Mouse (Mus musculus): ENCODE measurements around the gene Galnt2. TPM values are rescaled to one million over a fixed set of nuclear protein-coding genes. Genes with fewer than 3 reads are reported as not detected.

The Galnt2 gene
- polyA plus RNA-seq, 1 experiment from 2014 or later, result 42.8 TPM

DNA sequence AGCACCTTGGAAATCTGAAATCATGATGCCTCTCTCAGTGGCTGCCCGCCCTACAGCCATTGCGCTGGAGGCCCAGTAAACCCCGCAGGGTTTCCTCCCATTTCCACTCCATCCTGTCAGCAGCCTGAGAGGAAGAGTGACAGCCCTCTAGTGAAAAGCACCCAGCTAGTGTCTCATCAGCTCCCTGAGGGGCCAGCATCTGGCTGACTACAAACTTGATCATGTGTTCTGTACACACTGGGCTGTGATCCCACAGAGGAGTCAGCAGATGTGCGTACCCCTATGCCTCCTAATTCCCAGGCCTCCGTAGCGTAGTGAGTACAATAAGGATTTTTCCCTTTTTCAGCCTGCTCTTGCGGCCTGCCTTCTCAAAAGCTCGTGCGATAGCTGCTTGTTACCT lies 25.6 kb downstream of the Galnt2 start:
- Histone ChIP-seq H3K9ac (peak overlapping the region; percentile 61), H3K36me3 (peaks cover 5% of the 10 kb centered on the region; the same call in 1 of the 2 replicates), H3K4me3 (no peak overlapping the region), H3K9me3 (no peaks in the 10 kb centered on the region), H3K27me3 (replicated peaks) (no peaks in the 10 kb centered on the region), H3K4me1 (peaks cover 77% of the 10 kb centered on the region), H3K4me2 (peak overlapping the region; percentile 32), H3K27ac (replicated peaks) (peak overlapping the region; percentile 71)
- WGBS, result 45% methylated on average over 9 of the region's 9 CpGs
- no peak for ATAC-seq (ENCODE audit: extremely low read depth, insufficient number of reproducible peaks, low FRiP score, low TSS enrichment)

DNA sequence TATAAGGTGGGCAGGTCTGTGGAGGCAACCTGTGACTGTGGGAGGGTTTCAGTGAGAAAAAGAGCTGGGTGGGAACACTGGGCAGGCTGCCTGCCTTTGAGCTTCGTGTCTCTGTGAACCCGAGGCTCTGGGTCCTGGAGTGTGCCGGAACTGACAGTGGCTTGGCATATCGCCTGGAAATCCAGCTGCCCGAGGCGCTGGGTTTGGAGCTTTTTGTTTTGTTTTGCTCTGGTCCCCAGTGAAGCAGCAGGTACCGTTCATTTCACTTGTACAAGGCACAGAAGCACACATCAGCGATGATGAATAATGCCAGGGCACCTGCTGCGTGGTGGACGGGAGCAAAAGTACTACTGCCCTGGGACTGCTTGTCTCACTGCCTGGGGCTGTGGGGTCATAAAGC lies 26.2 kb downstream of the Galnt2 start:
- no peaks in the 10 kb centered on the region for H3K27me3 ChIP-seq (replicated peaks)
- H3K27ac ChIP-seq (replicated peaks), result peak overlapping the region; percentile 71
- H3K4me2 ChIP-seq, result peak overlapping the region; percentile 32
- peaks cover 5% of the 10 kb centered on the region; the same call in 1 of the 2 replicates for H3K36me3 ChIP-seq
- ATAC-seq (ENCODE audit: extremely low read depth, insufficient number of reproducible peaks, low FRiP score, low TSS enrichment), result peak; percentile 14; the same call in 1 of the 2 replicates
- 44% methylated on average over 10 of the region's 10 CpGs for WGBS
- no peaks in the 10 kb centered on the region for H3K9me3 ChIP-seq
- H3K4me1 ChIP-seq, result peaks cover 72% of the 10 kb centered on the region
- H3K4me3 ChIP-seq, result no peak overlapping the region
- peak overlapping the region; percentile 54 for H3K9ac ChIP-seq

DNA sequence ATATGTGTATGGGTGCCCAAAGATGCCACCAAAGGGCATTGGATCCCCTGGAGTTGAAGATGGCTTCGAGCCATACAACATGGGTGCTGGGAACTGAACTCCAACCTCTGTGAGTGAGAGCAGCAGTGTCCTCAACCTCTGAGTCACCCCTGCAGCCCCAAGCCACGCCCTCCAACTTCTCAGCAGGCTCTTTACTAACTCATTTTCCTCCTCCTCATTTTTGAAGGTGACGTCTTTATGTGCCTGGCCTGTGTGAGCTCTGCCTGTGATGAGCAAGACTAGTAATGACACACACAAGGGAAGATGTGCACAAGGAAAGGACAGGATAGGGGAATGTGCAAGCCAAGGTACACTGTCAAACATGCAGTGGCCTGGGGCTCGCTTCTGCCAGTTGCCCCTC lies 28.0 kb downstream of the Galnt2 start:
- no peak overlapping the region for H3K9ac ChIP-seq
- H3K9me3 ChIP-seq, result no peaks in the 10 kb centered on the region
- no peaks in the 10 kb centered on the region for H3K27me3 ChIP-seq (replicated peaks)
- peaks cover 77% of the 10 kb centered on the region for H3K4me1 ChIP-seq
- WGBS, result 81% methylated on average over 4 of the region's 4 CpGs
- peaks cover 5% of the 10 kb centered on the region; the same call in 1 of the 2 replicates for H3K36me3 ChIP-seq
- ATAC-seq (ENCODE audit: extremely low read depth, insufficient number of reproducible peaks, low FRiP score, low TSS enrichment), result no peak
- H3K4me3 ChIP-seq, result no peak overlapping the region
- H3K4me2 ChIP-seq, result no peak overlapping the region
- no peak overlapping the region for H3K27ac ChIP-seq (replicated peaks)

DNA sequence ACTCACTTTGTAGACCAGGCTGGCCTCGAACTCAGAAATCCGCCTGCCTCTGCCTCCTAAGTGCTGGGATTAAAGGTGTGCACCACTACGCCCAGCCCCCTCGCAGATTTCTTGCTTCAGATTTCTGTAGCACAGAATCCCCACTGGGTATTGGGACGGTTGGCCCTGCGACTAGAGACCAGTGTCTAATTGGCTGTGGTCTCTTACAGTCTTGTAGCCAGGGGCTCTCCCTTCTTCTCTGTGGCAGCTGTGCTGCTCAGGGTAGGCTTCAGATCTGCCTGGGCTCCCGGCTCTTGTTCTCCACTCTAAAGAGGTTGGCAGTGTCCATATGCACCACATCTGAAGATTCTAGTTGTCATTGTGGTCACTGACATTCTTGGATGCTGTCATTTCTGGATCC lies 28.7 kb downstream of the Galnt2 start:
- 75% methylated on average over 7 of the region's 7 CpGs for WGBS
- no peak for ATAC-seq (ENCODE audit: extremely low read depth, insufficient number of reproducible peaks, low FRiP score, low TSS enrichment)
- no peaks in the 10 kb centered on the region for H3K27me3 ChIP-seq (replicated peaks)
- H3K9me3 ChIP-seq, result no peaks in the 10 kb centered on the region
- H3K4me3 ChIP-seq, result no peak overlapping the region
- peaks cover 5% of the 10 kb centered on the region; the same call in 1 of the 2 replicates for H3K36me3 ChIP-seq
- no peak overlapping the region for H3K4me2 ChIP-seq
- H3K4me1 ChIP-seq, result peaks cover 84% of the 10 kb centered on the region
- 0 out of 2 replicates have a peak overlapping the region, but pooled peaks have one; percentile 19 for H3K9ac ChIP-seq
- H3K27ac ChIP-seq (replicated peaks), result no peak overlapping the region

DNA sequence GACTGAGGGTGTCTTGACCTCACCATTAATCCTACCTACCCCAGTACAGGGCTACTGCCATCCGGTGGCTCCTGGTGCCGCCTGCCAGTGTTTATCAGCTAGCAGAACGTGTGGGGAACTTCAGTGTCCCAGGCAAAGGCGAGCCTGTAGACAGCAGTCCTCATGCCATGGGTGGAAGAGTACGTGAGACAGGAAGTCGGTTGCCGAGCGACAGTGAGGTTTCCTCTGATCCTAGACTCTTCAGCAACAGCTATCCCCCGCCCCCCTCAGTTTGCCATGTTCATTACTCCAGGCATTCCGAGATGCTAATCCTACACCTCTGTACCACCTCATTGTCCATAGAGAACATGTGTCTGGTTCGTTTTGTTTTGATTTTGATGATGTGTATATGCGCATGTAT lies 29.2 kb downstream of the Galnt2 start:
- H3K9me3 ChIP-seq, result no peaks in the 10 kb centered on the region
- no peak overlapping the region for H3K9ac ChIP-seq
- no peak overlapping the region for H3K4me3 ChIP-seq
- H3K4me1 ChIP-seq, result peaks cover 88% of the 10 kb centered on the region
- H3K27ac ChIP-seq (replicated peaks), result no peak overlapping the region
- H3K27me3 ChIP-seq (replicated peaks), result no peaks in the 10 kb centered on the region
- 46% methylated on average over 12 of the region's 12 CpGs for WGBS
- H3K36me3 ChIP-seq, result peaks cover 2% of the 10 kb centered on the region; the same call in 1 of the 2 replicates
- H3K4me2 ChIP-seq, result no peak overlapping the region
- ATAC-seq (ENCODE audit: extremely low read depth, insufficient number of reproducible peaks, low FRiP score, low TSS enrichment), result no peak

DNA sequence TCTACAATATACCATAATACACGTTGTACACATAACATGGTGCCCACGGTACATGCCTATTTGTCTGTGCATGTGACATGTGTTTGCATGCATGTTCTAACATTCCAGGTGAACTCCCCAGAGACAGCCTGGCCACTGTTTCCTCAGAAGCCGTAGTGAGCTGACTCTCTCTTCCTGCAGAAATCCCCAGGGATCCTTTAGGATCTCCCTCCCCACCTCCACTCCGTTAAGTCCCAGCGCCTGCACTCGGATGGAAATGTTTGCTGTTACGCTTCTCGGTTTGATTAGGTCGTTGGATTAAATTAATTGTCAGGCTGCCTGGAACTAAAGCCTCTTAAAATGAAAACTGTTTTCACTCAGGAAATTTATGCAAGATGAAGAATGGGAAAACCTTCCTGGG lies 31.9 kb downstream of the Galnt2 start:
- Histone ChIP-seq H3K27me3 (replicated peaks) (no peaks in the 10 kb centered on the region), H3K27ac (replicated peaks) (no peak overlapping the region), H3K4me3 (no peak overlapping the region), H3K4me1 (peaks cover 69% of the 10 kb centered on the region), H3K9ac (no peak overlapping the region), H3K36me3 (peaks cover 1% of the 10 kb centered on the region; the same call in 1 of the 2 replicates), H3K9me3 (no peaks in the 10 kb centered on the region), H3K4me2 (no peak overlapping the region)
- 77% methylated on average over 9 of the region's 9 CpGs for WGBS
- no peak for ATAC-seq (ENCODE audit: extremely low read depth, insufficient number of reproducible peaks, low FRiP score, low TSS enrichment)

DNA sequence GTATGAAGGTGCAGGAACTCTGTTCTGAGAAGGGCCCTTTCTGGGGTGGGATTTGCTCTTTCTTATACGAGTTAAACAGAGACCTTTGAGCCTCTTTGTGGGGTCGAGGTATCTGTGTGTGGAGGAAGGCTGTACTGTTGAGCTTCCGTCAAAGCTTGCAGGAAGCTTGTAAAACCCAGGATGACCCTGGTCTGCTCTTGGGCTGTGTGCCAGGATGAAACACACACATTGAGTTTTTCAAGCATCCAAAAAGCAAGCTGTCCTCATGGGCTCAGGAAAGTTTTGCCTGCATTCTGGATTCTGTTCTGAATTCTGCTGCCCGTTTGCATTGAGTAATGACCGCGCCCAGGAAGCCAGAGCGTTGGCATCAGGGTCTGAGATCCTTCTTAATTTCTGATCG lies 32.8 kb downstream of the Galnt2 start:
- Histone ChIP-seq H3K4me3 (no peak overlapping the region), H3K27me3 (replicated peaks) (no peaks in the 10 kb centered on the region), H3K4me2 (no peak overlapping the region), H3K36me3 (peaks cover 3% of the 10 kb centered on the region; the same call in 1 of the 2 replicates), H3K9me3 (no peaks in the 10 kb centered on the region), H3K9ac (peak overlapping the region; percentile 2; the same call in 1 of the 2 replicates), H3K4me1 (peaks cover 60% of the 10 kb centered on the region), H3K27ac (replicated peaks) (no peak overlapping the region)
- no peak for ATAC-seq (ENCODE audit: extremely low read depth, insufficient number of reproducible peaks, low FRiP score, low TSS enrichment)
- 72% methylated on average over 8 of the region's 8 CpGs for WGBS

DNA sequence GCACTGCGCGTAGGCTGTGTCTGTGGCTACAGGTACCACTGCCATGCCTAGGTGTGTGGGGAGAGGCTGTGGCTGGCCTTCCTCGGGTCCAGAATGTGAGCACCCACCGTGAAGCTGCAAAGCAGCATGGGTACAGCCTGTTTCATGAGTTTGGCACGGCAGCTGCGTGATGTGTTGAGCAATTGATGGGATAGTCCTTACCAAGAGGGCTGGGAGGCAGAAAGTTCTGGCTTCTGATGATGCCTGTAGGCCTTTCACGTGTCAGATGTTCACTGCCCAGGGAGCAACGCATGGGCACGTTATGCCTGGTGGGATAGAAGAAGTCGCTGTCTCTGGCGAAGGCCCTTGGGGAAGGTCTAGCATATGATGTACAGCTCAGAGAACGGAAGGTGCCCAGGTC lies 33.5 kb downstream of the Galnt2 start:
- Histone ChIP-seq H3K27ac (replicated peaks) (no peak overlapping the region), H3K36me3 (peaks cover 3% of the 10 kb centered on the region; the same call in 1 of the 2 replicates), H3K27me3 (replicated peaks) (no peaks in the 10 kb centered on the region), H3K4me1 (peaks cover 55% of the 10 kb centered on the region), H3K4me2 (no peak overlapping the region), H3K4me3 (no peak overlapping the region), H3K9ac (0 out of 2 replicates have a peak overlapping the region, but pooled peaks have one; percentile 2), H3K9me3 (no peaks in the 10 kb centered on the region)
- 83% methylated on average over 12 of the region's 12 CpGs for WGBS
- ATAC-seq (ENCODE audit: extremely low read depth, insufficient number of reproducible peaks, low FRiP score, low TSS enrichment), result no peak

DNA sequence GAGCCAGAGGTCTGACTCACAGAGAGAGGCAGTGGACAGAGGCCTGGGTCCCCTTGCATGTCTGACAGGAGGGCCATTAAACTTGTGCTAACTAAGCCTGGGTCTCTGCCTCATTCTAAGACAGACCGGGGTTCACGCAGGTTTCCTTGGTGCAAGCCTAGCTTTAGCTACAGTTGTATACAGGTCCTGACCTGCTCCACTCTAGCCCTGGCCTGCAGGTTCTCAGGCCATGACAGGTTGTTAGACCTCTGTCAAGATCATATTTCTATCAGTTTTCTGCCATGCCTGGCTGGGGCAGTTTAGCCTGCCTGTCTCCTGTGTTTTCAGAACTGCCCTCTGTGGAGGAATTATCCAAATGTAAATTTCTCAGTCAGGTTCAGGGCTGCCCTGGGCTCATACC lies 33.9 kb downstream of the Galnt2 start:
- peaks cover 55% of the 10 kb centered on the region for H3K4me1 ChIP-seq
- peaks cover 3% of the 10 kb centered on the region; the same call in 1 of the 2 replicates for H3K36me3 ChIP-seq
- no peak overlapping the region for H3K4me2 ChIP-seq
- no peaks in the 10 kb centered on the region for H3K9me3 ChIP-seq
- H3K9ac ChIP-seq, result no peak overlapping the region; the same call in 1 of the 2 replicates
- WGBS, result 88% methylated on average over 2 of the region's 2 CpGs
- no peaks in the 10 kb centered on the region for H3K27me3 ChIP-seq (replicated peaks)
- 0 out of 2 replicates have a peak overlapping the region, but pooled peaks have one; percentile 8 for H3K27ac ChIP-seq (replicated peaks)
- ATAC-seq (ENCODE audit: extremely low read depth, insufficient number of reproducible peaks, low FRiP score, low TSS enrichment), result no peak
- H3K4me3 ChIP-seq, result no peak overlapping the region

DNA sequence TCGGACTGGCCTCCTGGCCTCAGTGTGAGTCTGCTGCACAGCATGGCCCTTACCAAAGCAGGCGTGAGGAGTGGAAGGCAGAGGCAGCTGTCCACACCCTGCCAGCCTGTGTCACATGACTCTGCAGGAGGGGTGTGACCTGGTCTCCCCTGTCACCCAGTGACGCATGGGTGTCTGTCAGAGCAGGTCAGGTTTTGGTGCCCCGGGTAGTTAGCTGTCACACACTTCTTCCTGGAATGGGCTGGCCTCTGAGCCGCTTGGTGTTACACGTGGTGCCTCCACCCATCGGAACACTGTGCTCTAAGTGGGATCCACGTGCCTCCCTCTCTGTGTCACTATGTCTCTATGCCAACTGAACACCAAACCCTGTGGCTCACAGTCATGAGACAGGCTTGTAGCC lies 34.6 kb downstream of the Galnt2 start:
- peak; percentile 62 for ATAC-seq (ENCODE audit: extremely low read depth, insufficient number of reproducible peaks, low FRiP score, low TSS enrichment)
- peaks cover 55% of the 10 kb centered on the region for H3K4me1 ChIP-seq
- H3K27me3 ChIP-seq (replicated peaks), result no peaks in the 10 kb centered on the region
- 0 out of 2 replicates have a peak overlapping the region, but pooled peaks have one; percentile 8 for H3K27ac ChIP-seq (replicated peaks)
- WGBS, result 49% methylated on average over 8 of the region's 8 CpGs
- H3K9ac ChIP-seq, result no peak overlapping the region; the same call in 1 of the 2 replicates
- H3K9me3 ChIP-seq, result no peaks in the 10 kb centered on the region
- H3K4me3 ChIP-seq, result no peak overlapping the region
- H3K36me3 ChIP-seq, result peaks cover 3% of the 10 kb centered on the region; the same call in 1 of the 2 replicates
- no peak overlapping the region for H3K4me2 ChIP-seq

DNA sequence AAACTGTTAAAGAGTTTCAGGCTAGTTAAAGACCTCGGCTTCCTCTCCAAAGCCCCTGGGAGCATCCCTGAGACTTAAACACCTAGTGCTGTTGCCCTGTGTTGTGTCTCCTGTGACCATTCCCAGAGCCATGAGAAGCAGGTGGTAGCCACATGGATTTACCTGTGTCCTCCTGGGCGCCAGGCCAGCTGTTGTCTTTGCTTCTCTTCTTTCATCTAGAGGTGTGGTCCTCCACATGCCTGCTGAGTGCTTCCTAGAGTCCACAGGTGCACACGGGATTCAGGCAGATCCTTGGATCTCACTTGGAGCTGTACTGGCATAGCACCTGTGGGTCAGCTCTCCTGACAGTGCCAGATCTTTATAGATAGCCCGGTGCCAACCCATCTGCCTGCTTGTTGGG lies 36.0 kb downstream of the Galnt2 start:
- no peak overlapping the region for H3K9ac ChIP-seq
- WGBS, result 86% methylated on average over 4 of the region's 4 CpGs
- no peaks in the 10 kb centered on the region for H3K27me3 ChIP-seq (replicated peaks)
- H3K4me3 ChIP-seq, result no peak overlapping the region
- H3K4me1 ChIP-seq, result peaks cover 56% of the 10 kb centered on the region
- peaks cover 3% of the 10 kb centered on the region; the same call in 1 of the 2 replicates for H3K36me3 ChIP-seq
- no peak overlapping the region for H3K4me2 ChIP-seq
- H3K27ac ChIP-seq (replicated peaks), result no peak overlapping the region
- no peak for ATAC-seq (ENCODE audit: extremely low read depth, insufficient number of reproducible peaks, low FRiP score, low TSS enrichment)
- no peaks in the 10 kb centered on the region for H3K9me3 ChIP-seq

DNA sequence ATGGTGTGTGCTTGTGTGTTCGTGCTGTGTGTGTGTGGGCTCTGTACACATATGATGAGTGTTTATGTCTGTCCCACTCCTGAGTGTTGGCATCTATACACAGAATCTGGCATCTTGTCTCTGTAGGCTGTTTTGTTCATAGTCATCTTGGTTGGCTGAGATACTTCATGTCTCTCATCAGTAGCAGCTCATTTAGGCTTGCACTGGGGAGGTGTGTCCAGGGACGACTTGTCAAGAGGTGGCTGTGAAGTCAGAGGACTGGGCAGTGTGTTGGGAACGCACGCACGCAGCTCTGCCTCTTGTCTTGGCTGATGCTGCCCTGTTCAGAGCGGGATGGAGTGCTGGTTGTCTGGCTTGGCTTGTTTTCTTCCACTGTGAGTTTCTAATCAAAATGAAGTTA lies 39.3 kb downstream of the Galnt2 start:
- H3K4me2 ChIP-seq, result no peak overlapping the region
- peaks cover 44% of the 10 kb centered on the region for H3K4me1 ChIP-seq
- H3K9me3 ChIP-seq, result no peaks in the 10 kb centered on the region
- H3K27me3 ChIP-seq (replicated peaks), result no peaks in the 10 kb centered on the region
- no peak overlapping the region for H3K4me3 ChIP-seq
- H3K27ac ChIP-seq (replicated peaks), result no peak overlapping the region
- ATAC-seq (ENCODE audit: extremely low read depth, insufficient number of reproducible peaks, low FRiP score, low TSS enrichment), result no peak
- peaks cover 3% of the 10 kb centered on the region; the same call in 1 of the 2 replicates for H3K36me3 ChIP-seq
- WGBS, result 54% methylated on average over 6 of the region's 6 CpGs
- H3K9ac ChIP-seq, result no peak overlapping the region
